Mouse (Mus musculus): ENCODE data around the gene 1700037C18Rik.
A peak's percentile ranks its signal among the peaks of the same experiment; 100 is the strongest.
"Not testable (repeated sequence)": the region's sequence is repeated elsewhere in the genome, so short reads cannot be mapped to it uniquely, and the experiment has no call there.

The 1700037C18Rik gene

GRCm38 (mm10) chr16:3872216-3873047, 36.1 kb downstream of the 1700037C18Rik start, which contains the start of gene Naa60:
TSS of gene Naa60 (plus strand) at chr16:3872375.
- DNase-seq (ENCODE audit: low read depth, low spot score), result peak; percentile 82

GRCm38 (mm10) chr16:3871815-3872214, 36.7 kb downstream of the 1700037C18Rik start:
- DNase-seq (ENCODE audit: low read depth, low spot score), result no peak

DNA sequence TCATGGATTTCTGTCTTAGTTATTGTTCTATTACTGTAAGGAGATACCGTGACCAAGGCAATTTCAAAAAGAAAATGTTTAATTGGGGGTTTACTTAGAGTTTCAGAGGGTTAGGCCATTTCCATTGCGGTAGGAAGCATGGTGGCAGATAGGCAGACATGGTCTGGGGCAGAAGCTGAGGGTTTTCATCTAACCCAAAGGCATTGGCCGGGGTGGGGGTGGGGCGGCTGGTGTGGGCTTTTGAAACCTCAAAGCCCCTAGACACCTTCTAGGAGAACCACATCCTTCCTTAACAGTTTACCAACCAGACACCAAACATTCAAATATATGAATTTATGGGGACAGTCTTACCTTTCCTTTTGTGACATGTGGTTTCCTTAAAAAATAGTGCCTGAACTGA, 49.2 kb downstream of the 1700037C18Rik start:
- DNase-seq (ENCODE audit: low read depth, low spot score), result no peak

- no peak for DNase-seq (ENCODE audit: low read depth, low spot score)
These were observed 52.7 kb downstream of the 1700037C18Rik start for GRCm38 (mm10) chr16:3855776-3856175.

GRCm38 (mm10) chr16:3854437-3855182, 53.9 kb downstream of the 1700037C18Rik start:
- DNase-seq (ENCODE audit: low read depth, low spot score), result no peak

GRCm38 (mm10) chr16:3852586-3852985, 55.9 kb downstream of the 1700037C18Rik start:
- DNase-seq (ENCODE audit: low read depth, low spot score), result no peak

- not testable (repeated sequence) for DNase-seq (ENCODE audit: low read depth, low spot score)
These were observed 57.2 kb downstream of the 1700037C18Rik start for GRCm38 (mm10) chr16:3851301-3851700.

GRCm38 (mm10) chr16:3848416-3848815, 60.1 kb downstream of the 1700037C18Rik start:
- DNase-seq (ENCODE audit: low read depth, low spot score), result no peak

DNA sequence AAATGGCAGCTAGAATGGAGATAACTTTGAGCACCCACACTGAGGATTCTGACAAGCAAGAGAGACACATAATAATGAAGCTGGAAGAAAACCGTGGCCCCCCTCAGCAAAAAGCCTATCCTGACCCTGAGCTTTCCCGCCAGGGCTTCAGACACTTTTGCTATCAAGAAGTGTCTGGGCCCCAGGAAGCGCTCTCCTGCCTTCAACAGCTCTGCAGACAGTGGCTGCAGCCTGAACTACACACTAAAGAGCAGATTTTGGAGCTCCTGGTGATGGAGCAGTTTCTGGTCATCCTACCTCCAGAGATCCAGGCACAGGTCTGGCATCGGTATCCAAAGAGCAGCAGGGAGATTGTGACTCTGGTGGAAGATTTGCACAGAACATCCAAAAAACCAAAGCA, 60.6 kb downstream of the 1700037C18Rik start:
- DNase-seq (ENCODE audit: low read depth, low spot score), result no peak

- DNase-seq (ENCODE audit: low read depth, low spot score), result peak; percentile 94
These were observed 61.6 kb downstream of the 1700037C18Rik start, which contains the start of gene Zfp174 for GRCm38 (mm10) chr16:3846711-3847518. TSS of gene Zfp174 (plus strand) at chr16:3847268.
